Comparison of ENCODE assay signal across 15 mouse cellular contexts in the genomic region with DNA sequence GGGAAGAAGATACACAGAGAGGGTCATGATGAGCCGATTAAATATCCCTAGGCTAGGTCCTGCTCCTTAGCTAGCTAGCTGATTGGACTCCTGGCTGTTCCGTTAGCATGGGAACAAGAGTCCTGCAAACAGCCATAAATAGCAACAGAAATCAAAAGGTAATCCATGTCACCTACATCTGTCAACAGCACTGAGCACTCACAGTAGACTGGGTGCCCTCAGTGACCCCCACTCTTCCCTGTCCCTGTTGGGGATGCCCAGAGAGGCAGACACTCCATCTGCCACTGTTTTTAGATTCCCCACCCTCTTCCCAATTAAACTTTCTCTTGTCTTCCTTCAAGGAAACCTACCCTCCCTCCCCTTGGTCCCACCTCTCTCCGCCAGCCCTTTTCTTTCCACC.
"Had no signal": no experiment of that assay in that cellular context is flagged by ENCODE, and none has a peak within 500 bp of the region (broad histone marks: within the 10 kb centered on the region; RNA-seq: fewer than 3 reads in every experiment).

No protein-coding gene starts in this region.

- H3K4me3 ChIP-seq: layer of hippocampus, adult 2 months; left cerebral cortex, adult 2 months; limb, embryonic 10.5 days; liver, embryonic 15.5 days; neural tube, embryonic 12.5 days; stomach, embryonic 15.5 days had no signal

- H3K27ac ChIP-seq: kidney, postnatal 0 days; layer of hippocampus, adult 2 months; left cerebral cortex, adult 2 months; limb, embryonic 10.5 days; liver, embryonic 15.5 days; neural tube, embryonic 12.5 days; stomach, embryonic 15.5 days had no signal

- DNase-seq: kidney, postnatal 4 days; lung, adult 2 months; lung, postnatal 36 days; midbrain, embryonic 14.5 days; right cerebral cortex, postnatal 14 days; thymus, postnatal 4 days had no signal

- H3K9ac ChIP-seq: liver, embryonic 15.5 days; neural tube, embryonic 12.5 days; stomach, embryonic 15.5 days had no signal

- H3K9me3 ChIP-seq: limb, embryonic 10.5 days; liver, embryonic 15.5 days; neural tube, embryonic 12.5 days; stomach, embryonic 15.5 days had no signal

- H3K36me3 ChIP-seq: limb, embryonic 10.5 days; liver, embryonic 15.5 days; neural tube, embryonic 12.5 days; stomach, embryonic 15.5 days had no signal

- H3K4me2 ChIP-seq: liver, embryonic 11.5 days; liver, embryonic 15.5 days; neural tube, embryonic 12.5 days; stomach, embryonic 15.5 days had no signal

- ATAC-seq: lung, postnatal 0 days had no signal
